Mouse (Mus musculus): ENCODE measurements around the gene Slc38a10.

The Slc38a10 gene

GRCm38 (mm10) chr11:120137625-120138004 is 13.5 kb downstream of the Slc38a10 start:
- no peak for DNase-seq (ENCODE audit: low read depth)

- DNase-seq (ENCODE audit: low read depth), result no peak
Observed at GRCm38 (mm10) chr11:120136796-120137624, 14.1 kb downstream of the Slc38a10 start.

GRCm38 (mm10) chr11:120136195-120136594 is 15.0 kb downstream of the Slc38a10 start:
- DNase-seq (ENCODE audit: low read depth), result no peak

GRCm38 (mm10) chr11:120134847-120135530 is 16.2 kb downstream of the Slc38a10 start:
- no peak for DNase-seq (ENCODE audit: low read depth)

GRCm38 (mm10) chr11:120134148-120134547 is 17.0 kb downstream of the Slc38a10 start:
- DNase-seq (ENCODE audit: low read depth), result no peak

- DNase-seq (ENCODE audit: low read depth), result no peak
Observed at GRCm38 (mm10) chr11:120129281-120129680, 21.9 kb downstream of the Slc38a10 start.

GRCm38 (mm10) chr11:120126845-120127244 is 24.3 kb downstream of the Slc38a10 start:
- no peak for DNase-seq (ENCODE audit: low read depth)

- peak; percentile 83 for DNase-seq (ENCODE audit: low read depth)
Observed at GRCm38 (mm10) chr11:120122126-120122525, 29.0 kb downstream of the Slc38a10 start.

GRCm38 (mm10) chr11:120120642-120121420 is 30.3 kb downstream of the Slc38a10 start:
- DNase-seq (ENCODE audit: low read depth), result no peak

GRCm38 (mm10) chr11:120119936-120120541 is 31.1 kb downstream of the Slc38a10 start:
- no peak for DNase-seq (ENCODE audit: low read depth)

- no peak for DNase-seq (ENCODE audit: low read depth)
Observed at GRCm38 (mm10) chr11:120119108-120119507, 32.0 kb downstream of the Slc38a10 start.

- no peak for DNase-seq (ENCODE audit: low read depth)
Observed at GRCm38 (mm10) chr11:120117626-120118025, 33.5 kb downstream of the Slc38a10 start.

GRCm38 (mm10) chr11:120114488-120115215 is 36.5 kb downstream of the Slc38a10 start:
- DNase-seq (ENCODE audit: low read depth), result no peak

GRCm38 (mm10) chr11:120112136-120112535 is 39.0 kb downstream of the Slc38a10 start:
- DNase-seq (ENCODE audit: low read depth), result no peak

GRCm38 (mm10) chr11:120111033-120111432 is 40.1 kb downstream of the Slc38a10 start:
- DNase-seq (ENCODE audit: low read depth), result no peak

GRCm38 (mm10) chr11:120110554-120110953 is 40.6 kb downstream of the Slc38a10 start:
- no peak for DNase-seq (ENCODE audit: low read depth)

GRCm38 (mm10) chr11:120109558-120110210 is 41.5 kb downstream of the Slc38a10 start:
- DNase-seq (ENCODE audit: low read depth), result no peak

GRCm38 (mm10) chr11:120107796-120108195 is 43.4 kb downstream of the Slc38a10 start:
- DNase-seq (ENCODE audit: low read depth), result no peak

- DNase-seq (ENCODE audit: low read depth), result no peak
Observed at GRCm38 (mm10) chr11:120107026-120107425, 44.1 kb downstream of the Slc38a10 start.

GRCm38 (mm10) chr11:120103431-120103997 is 47.6 kb downstream of the Slc38a10 start:
- DNase-seq (ENCODE audit: low read depth), result no peak
